Mouse (Mus musculus): ENCODE data around the gene A930004D18Rik. TPM values are rescaled to one million over a fixed set of nuclear protein-coding genes. Genes with fewer than 3 reads are reported as not detected.

The A930004D18Rik gene
- polyA plus RNA-seq (2016; fragmentation: Nextera tagmentation; extraction: Ambion mirVana): 17.1 and 17.6 TPM in 2 replicates

DNA sequence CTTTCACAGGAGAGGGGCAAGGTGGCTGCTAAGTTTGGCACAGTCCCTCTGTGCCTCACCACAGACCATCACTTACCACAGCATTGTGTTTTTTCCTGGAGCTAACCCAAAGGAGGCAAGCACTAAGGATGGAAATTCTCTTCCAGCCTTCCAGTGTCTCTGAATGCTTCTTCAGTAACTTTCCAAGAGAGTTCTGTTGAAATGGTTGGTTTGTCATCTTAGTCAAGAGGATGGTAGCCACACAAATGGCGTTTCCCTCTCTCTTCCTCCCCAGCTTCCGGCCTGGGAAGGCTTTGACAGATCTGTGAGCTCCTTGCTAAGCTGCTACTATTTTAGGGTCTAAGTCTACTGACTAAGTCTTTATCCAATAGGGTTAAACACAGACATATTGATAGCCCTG is at the start of gene A930004D18Rik:
A930004D18Rik (minus strand) TSS at position 247 of the 400 bp plus-strand sequence.
- peaks cover 66% of the 10 kb centered on the region for H3K4me1 ChIP-seq
- WGBS: 76% methylated on average over 2 of the region's 2 CpGs
- no peak within 1 kb of the TSS for H3K27ac ChIP-seq
- ATAC-seq (ENCODE audit: low FRiP score, low read depth): no peak
- H3K36me3 ChIP-seq: no peaks in the 10 kb centered on the region
- H3K9ac ChIP-seq: no peak within 1 kb of the TSS
- peak within 1 kb of the TSS; percentile 66 for H3K4me2 ChIP-seq (replicated peaks)
- H3K9me3 ChIP-seq: no peaks in the 10 kb centered on the region
- no peaks in the 10 kb centered on the region for H3K27me3 ChIP-seq (replicated peaks)
- no peak within 1 kb of the TSS for H3K4me3 ChIP-seq

DNA sequence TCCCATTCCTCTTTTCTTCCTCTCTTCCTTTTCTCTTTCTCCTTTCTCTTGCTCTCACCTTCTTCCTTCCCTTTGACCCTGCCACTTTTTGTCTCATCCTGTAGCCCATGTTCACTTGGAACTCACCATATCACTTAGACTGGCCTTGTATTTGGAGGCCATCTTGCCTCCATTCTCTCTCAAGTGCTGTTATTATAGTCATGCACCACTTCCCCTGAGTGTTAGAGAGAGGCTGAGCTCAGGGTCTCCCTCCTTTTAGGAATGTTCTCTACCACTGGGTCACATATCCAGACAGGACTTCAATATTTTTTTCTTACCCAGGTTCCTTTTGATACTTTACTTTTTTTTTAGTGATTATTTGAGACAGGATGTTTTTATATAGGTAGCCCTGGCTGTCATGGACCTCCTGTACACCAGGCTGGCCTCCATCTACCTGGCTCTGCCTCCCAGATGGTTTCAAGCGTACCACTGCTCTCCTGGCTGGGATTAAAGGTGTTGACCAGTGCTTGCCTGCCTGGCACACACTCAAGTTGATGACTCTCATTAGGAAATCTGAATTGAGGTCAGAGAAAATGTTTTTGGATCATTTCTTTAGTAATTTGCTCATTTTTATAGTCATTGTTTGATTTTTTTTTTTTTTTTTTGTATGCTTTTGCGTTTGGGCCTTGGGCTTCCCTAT is 42.8 kb upstream of the A930004D18Rik start:
- 84% methylated on average over 2 of the region's 2 CpGs for WGBS
- H3K4me2 ChIP-seq (replicated peaks): no peak overlapping the region

DNA sequence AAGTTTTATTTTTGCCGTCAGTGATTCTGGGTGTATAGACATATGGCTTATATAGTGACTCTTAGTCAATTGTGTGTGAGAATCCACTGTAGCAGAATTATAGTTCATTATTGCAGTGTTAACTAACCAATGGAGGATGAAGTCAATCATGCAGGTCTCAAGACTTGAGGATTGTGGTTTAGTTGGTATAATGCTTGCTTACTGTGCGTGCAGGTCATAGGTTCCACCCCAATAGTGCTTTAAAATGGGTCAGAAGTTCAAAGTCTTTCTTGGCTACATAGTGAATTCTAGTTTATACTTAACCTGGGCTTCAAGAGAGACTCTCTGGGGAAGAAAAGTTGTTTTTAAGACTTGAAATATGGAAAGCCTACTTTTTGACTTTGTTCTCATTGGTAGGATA is 34.4 kb upstream of the A930004D18Rik start:
- ATAC-seq (ENCODE audit: low FRiP score, low read depth): no peak
- Histone ChIP-seq H3K4me3 (no peak overlapping the region), H3K4me2 (replicated peaks) (no peak overlapping the region), H3K9me3 (no peaks in the 10 kb centered on the region), H3K4me1 (no peaks in the 10 kb centered on the region), H3K27ac (no peak overlapping the region), H3K9ac (no peak overlapping the region), H3K27me3 (replicated peaks) (no peaks in the 10 kb centered on the region), H3K36me3 (peaks cover 23% of the 10 kb centered on the region)
- WGBS: 93% methylated on average over 2 of the region's 2 CpGs

More for the DNA sequence above, 42.8 kb upstream of the A930004D18Rik start:
- Histone ChIP-seq H3K9ac (no peak overlapping the region), H3K4me3 (no peak overlapping the region), H3K4me1 (no peaks in the 10 kb centered on the region), H3K27me3 (replicated peaks) (no peaks in the 10 kb centered on the region), H3K27ac (no peak overlapping the region), H3K9me3 (no peaks in the 10 kb centered on the region), H3K36me3 (peaks cover 42% of the 10 kb centered on the region)
- ATAC-seq (ENCODE audit: low FRiP score, low read depth): no peak

DNA sequence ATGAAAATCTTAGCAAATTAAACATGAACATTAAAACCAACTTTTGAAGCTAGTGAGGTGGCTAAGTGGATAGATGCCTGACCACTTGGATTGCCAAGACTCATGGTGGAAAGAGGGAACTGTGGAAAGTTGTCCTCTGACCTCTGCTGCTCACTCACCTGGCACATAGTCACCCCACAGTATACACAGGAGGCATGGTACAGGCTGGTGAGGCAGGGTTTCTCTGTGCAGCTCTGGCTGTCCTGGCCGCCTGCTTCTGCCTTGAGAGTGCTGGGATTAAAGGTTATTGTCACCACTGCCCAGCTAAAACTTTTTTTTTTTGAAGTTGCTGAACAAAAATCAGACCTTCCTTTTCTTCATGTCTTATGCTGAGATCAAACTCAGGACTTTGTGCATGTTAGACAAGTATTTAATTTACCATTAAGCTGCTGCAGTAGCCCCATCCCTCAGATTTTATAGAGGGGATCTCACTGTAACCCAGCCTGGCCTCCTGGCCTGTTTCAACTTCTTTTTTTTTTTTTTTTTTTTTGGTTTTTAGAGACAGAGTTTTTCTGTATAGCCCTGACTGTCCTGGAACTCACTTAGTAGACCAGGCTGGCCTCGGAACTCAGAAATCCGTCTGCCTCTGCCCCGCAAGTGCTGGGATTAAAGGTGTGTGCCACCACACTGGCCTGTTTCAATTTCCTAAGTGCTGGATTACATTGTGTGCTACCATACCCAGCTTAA is 30.7 kb upstream of the A930004D18Rik start:
- Histone ChIP-seq H3K4me2 (replicated peaks) (no peak overlapping the region), H3K4me1 (peaks cover 13% of the 10 kb centered on the region), H3K27me3 (replicated peaks) (no peaks in the 10 kb centered on the region), H3K9ac (no peak overlapping the region), H3K9me3 (no peaks in the 10 kb centered on the region), H3K4me3 (no peak overlapping the region), H3K36me3 (peaks cover 7% of the 10 kb centered on the region), H3K27ac (no peak overlapping the region)
- 89% methylated on average over 4 of the region's 4 CpGs for WGBS
- no peak for ATAC-seq (ENCODE audit: low FRiP score, low read depth)

DNA sequence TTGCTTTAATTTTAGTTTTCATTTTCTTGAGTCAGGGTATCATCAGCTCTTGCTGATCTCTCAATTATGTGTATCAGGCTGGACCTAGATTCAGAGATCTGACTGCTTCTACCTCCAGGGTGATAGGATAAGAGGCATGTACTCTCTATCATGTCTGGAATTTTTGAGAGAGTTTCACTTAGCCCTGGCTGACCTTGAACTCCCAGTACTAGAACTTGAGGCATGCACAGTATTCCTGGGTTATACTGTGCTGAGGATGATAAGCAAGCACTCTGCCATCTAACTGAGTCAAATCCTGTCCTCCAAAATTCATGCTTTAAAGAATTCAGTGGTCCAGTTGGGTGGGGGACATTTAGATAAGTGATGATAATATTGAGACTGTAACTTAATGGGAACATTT is 28.9 kb upstream of the A930004D18Rik start:
- no peak for ATAC-seq (ENCODE audit: low FRiP score, low read depth)
- no peak overlapping the region for H3K4me3 ChIP-seq

DNA sequence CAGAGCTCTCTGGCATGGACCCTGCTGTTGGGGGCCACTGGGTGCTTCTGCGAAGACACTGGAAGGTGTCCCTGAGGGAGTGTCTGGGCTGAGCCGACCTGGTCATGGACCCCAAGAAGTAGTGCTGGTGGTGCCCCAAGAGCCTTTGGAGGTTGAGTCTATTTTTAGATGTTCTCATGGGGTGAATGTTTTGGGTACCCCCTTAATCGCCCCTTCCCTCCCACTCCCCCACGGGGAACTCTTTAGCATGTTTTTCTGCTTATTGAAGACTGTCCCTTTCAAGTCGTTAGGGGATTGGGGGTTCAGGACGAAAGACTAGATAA is 28.1 kb upstream of the A930004D18Rik start:
- peak overlapping the region; percentile 93 for H3K4me2 ChIP-seq (replicated peaks)
- peak overlapping the region; percentile 70 for H3K27ac ChIP-seq
- H3K9ac ChIP-seq: peak overlapping the region; percentile 74
- peak overlapping the region; percentile 83 for H3K4me3 ChIP-seq
- no peak; the same call in none of the 2 replicates for ATAC-seq (ENCODE audit: low FRiP score, low read depth)
- H3K27me3 ChIP-seq (replicated peaks): no peaks in the 10 kb centered on the region
- 6% methylated on average over 6 of the region's 6 CpGs for WGBS
- peaks cover 13% of the 10 kb centered on the region for H3K4me1 ChIP-seq
- H3K9me3 ChIP-seq: no peaks in the 10 kb centered on the region
- peaks cover 6% of the 10 kb centered on the region for H3K36me3 ChIP-seq

More for the DNA sequence above, 28.9 kb upstream of the A930004D18Rik start:
- peaks cover 6% of the 10 kb centered on the region for H3K36me3 ChIP-seq
- H3K4me1 ChIP-seq: peaks cover 13% of the 10 kb centered on the region
- no peak overlapping the region for H3K9ac ChIP-seq
- peak overlapping the region; percentile 93 for H3K4me2 ChIP-seq (replicated peaks)
- H3K9me3 ChIP-seq: no peaks in the 10 kb centered on the region
- no peak overlapping the region for H3K27ac ChIP-seq
- H3K27me3 ChIP-seq (replicated peaks): no peaks in the 10 kb centered on the region

DNA sequence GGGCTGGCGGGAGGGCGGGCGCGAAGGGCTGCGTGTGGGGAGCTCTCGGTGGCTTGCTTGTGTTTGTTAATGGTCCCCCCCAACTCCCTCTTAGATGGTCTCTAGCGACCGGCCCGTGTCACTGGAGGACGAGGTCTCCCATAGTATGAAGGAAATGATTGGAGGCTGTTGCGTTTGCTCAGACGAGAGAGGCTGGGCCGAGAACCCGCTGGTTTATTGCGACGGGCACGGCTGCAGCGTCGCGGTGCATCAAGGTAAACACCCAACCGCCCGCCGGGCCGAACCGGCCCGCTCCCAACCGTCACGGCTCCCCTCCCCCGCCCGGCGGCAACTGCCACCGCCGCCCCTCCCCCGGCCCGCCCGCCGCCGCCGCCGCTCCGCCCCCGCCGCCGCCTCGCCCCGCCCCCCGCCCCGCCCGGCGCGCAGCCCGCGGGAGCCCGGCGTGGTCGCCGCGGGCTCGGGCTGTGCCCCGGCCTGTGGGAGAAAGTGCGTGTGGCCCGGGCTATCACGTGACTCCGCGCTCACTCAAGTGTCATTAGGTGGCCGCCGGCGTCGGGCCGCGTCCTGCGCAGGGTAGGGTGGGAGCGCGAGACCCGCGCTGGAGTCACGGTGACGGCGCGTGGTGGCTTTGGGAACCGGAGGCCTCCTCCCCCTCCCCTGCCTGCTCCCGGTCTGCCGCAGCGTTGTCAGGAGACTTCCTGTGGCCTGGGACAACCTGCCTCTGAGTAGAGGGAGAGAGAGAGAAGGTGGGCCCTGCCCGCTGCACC is 27.6 kb upstream of the A930004D18Rik start:
- H3K4me2 ChIP-seq (replicated peaks): peak overlapping the region; percentile 93
- H3K9me3 ChIP-seq: no peaks in the 10 kb centered on the region
- H3K27ac ChIP-seq: peak overlapping the region; percentile 100
- no peaks in the 10 kb centered on the region for H3K27me3 ChIP-seq (replicated peaks)
- H3K9ac ChIP-seq: peak overlapping the region; percentile 100
- H3K36me3 ChIP-seq: peaks cover 6% of the 10 kb centered on the region
- under 1% methylated on average over 53 of the region's 85 CpGs for WGBS
- peak overlapping the region; percentile 83 for H3K4me3 ChIP-seq
- H3K4me1 ChIP-seq: peaks cover 13% of the 10 kb centered on the region
- peak; percentile 64 for ATAC-seq (ENCODE audit: low FRiP score, low read depth)

DNA sequence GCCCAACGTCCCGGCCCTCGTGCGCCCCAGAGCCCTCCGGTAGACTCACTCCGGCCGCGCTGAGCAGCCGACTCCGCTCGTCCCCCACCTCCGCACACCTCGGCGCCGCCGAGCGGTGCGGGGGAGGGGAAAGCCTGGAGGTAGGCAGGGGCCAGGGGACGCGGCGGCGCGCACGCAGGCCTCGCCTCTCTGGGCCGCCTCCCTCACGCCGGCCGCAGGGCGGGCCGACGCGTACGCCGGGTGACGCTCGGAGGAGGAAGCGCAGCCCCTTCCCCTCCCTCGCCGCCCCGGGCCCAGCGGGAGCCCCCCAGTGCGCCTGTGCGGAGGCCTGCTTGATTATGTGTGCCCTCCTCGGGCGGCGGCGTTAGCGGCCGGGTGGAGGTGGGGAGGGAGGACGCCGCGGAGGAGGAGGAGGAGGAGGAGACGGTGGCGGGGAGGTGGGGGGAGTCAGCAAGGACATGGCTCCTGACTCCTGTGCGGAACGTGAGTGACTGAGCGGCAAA is 26.9 kb upstream of the A930004D18Rik start:
- Histone ChIP-seq H3K9ac (peak overlapping the region; percentile 100), H3K4me1 (peaks cover 13% of the 10 kb centered on the region), H3K4me3 (peak overlapping the region; percentile 83), H3K4me2 (replicated peaks) (peak overlapping the region; percentile 93), H3K27me3 (replicated peaks) (no peaks in the 10 kb centered on the region), H3K9me3 (no peaks in the 10 kb centered on the region), H3K36me3 (peaks cover 6% of the 10 kb centered on the region), H3K27ac (peak overlapping the region; percentile 100)
- WGBS: under 1% methylated on average over 57 of the region's 58 CpGs
- peak; percentile 95 for ATAC-seq (ENCODE audit: low FRiP score, low read depth)

DNA sequence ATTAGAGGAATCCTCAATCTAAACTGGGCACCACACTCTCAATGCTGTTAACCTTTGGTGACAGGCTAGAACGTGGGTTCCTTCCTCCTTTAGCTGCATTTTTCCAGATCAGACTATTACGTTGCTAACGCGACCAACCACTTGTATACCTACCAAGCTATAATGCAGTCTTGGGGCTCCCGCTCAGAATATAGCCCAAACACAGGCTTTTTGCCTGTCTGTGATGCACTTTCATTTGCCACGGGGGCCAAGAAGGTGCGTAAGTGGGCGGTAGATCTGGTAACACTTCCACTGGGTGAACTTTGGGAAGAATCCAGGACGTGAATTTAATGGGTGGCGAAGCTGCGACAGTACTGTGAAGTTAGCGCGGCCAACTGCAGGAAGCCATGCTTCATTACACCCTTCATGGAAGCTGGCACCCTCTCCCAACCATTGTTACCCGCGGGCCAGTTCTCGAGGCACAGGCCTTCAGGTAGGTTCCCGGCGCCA is 26.3 kb upstream of the A930004D18Rik start:
- peak overlapping the region; percentile 100 for H3K27ac ChIP-seq
- H3K9me3 ChIP-seq: no peaks in the 10 kb centered on the region
- peak overlapping the region; percentile 100 for H3K9ac ChIP-seq
- H3K4me3 ChIP-seq: peak overlapping the region; percentile 83
- peak overlapping the region; percentile 93 for H3K4me2 ChIP-seq (replicated peaks)
- peak; percentile 52 for ATAC-seq (ENCODE audit: low FRiP score, low read depth)
- H3K27me3 ChIP-seq (replicated peaks): no peaks in the 10 kb centered on the region
- H3K4me1 ChIP-seq: peaks cover 19% of the 10 kb centered on the region
- under 1% methylated on average over 18 of the region's 18 CpGs for WGBS
- H3K36me3 ChIP-seq: peaks cover 6% of the 10 kb centered on the region

DNA sequence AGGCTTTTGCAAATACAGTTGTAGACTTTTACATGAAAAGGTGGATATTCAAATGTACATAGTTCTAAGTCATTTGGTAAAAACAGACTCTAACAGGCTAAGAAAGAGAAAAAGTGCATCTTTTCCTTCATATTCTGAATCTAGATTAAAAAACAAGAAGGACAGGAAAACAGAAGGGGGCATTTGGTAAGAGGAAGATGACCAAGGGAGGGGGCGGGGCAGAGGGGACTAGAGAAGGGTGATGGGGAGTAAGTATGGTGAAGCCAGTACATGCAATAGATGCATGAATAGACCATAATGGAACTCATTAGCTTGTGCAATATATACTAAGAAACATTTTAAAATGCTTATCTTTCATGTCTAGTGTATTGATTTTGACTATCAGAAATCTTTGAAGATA is 22.9 kb upstream of the A930004D18Rik start:
- no peak for ATAC-seq (ENCODE audit: low FRiP score, low read depth)
- Histone ChIP-seq H3K4me1 (peaks cover 6% of the 10 kb centered on the region; the same call in 1 of the 2 replicates), H3K36me3 (no peaks in the 10 kb centered on the region), H3K27me3 (replicated peaks) (no peaks in the 10 kb centered on the region), H3K9ac (no peak overlapping the region), H3K4me3 (no peak overlapping the region), H3K9me3 (no peaks in the 10 kb centered on the region), H3K27ac (no peak overlapping the region), H3K4me2 (replicated peaks) (no peak overlapping the region)
- 52% methylated on average over 1 of the region's 1 CpGs for WGBS

DNA sequence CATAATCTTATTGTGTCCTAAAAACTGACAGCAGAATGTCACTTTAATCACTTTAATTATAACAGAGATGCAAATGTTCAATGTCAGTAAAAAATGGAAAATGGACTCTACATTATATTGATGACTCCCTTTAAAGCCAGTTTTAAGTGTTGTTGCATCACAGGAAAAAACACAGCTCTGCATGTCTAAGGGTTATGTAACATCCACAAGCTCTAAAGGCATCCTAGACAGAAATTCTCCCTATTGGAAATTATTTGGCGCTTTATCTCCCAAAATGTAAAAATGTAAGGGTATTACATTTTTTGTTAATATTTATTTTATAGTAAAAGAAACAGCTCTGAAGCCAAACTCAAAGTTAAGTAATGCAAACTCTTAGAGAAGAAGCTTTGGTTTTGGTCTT is 22.4 kb upstream of the A930004D18Rik start:
- peaks cover 5% of the 10 kb centered on the region; the same call in 1 of the 2 replicates for H3K4me1 ChIP-seq
- 76% methylated on average over 1 of the region's 1 CpGs for WGBS
- H3K4me2 ChIP-seq (replicated peaks): no peak overlapping the region
- H3K4me3 ChIP-seq: no peak overlapping the region
- no peak overlapping the region for H3K27ac ChIP-seq
- H3K9ac ChIP-seq: no peak overlapping the region
- H3K36me3 ChIP-seq: no peaks in the 10 kb centered on the region
- ATAC-seq (ENCODE audit: low FRiP score, low read depth): no peak
- no peaks in the 10 kb centered on the region for H3K27me3 ChIP-seq (replicated peaks)
- no peaks in the 10 kb centered on the region for H3K9me3 ChIP-seq

DNA sequence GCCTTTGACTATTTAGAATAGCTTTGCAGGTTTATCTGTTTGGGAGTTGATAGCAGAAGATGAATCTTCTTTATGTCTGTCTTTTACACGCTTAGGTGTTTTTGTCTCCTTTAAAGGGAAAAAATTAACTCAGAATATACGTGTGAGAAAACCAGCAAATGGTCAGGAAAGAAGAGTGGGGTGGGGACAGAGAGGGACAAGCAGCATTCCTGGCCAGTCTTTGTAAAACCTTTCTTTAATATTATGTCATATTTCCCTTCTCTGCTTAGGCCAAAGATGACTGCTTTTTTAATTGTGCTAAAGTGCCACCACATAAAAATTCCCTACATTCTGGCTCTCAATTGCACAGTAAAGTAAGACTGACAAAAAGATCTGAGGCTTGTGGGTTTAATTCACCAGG is 21.5 kb upstream of the A930004D18Rik start:
- ATAC-seq (ENCODE audit: low FRiP score, low read depth): no peak
- Histone ChIP-seq H3K27ac (no peak overlapping the region), H3K9me3 (no peaks in the 10 kb centered on the region), H3K27me3 (replicated peaks) (no peaks in the 10 kb centered on the region), H3K4me3 (no peak overlapping the region), H3K36me3 (no peaks in the 10 kb centered on the region), H3K9ac (peak overlapping the region; percentile 96), H3K4me1 (peaks cover 9% of the 10 kb centered on the region), H3K4me2 (replicated peaks) (peak overlapping the region; percentile 96)
- 14% methylated on average over 2 of the region's 2 CpGs for WGBS

Measured in neural tube, embryonic 12.5 days (tissue).